ENCODE assay signal across 18 mouse cellular contexts in the genomic region with DNA sequence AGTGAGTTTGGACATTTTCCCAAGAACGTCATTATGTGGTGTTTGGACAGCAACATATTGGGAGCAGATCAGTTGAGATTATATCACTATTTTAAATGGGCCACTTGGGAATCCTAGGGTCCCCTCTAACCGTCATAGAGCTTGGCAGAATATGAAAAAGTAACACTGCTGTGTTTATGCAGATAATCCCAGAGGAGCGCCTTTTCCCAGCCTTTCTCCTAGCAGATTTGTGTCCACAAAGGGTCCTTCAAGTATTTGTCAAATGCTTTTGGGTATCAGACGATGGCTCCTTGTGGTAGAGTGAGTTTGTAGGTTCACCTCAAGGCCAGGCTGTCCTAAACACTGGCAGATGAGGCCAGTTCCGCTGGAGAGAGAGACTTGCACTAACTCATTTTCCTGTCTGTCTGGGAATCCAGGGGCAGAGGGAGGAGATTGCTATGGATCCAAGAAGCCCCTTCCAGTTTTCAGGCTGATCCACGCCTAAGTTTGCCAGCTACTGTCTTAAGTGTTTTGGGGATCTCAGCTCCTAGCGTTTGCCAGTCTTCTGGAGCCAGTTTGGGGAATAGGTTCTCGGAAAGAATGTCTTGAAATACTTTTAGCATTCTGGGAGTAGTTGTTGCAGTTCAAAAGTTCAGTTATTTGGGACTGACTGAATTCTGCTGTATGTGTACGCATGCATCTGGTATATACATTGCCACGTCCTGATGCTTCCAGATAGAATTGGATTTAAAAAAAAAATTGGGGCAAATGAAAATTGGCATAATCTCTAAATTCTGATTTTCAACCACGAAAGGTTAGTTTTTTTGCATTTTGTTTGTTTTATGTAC.
DNase-seq lines count a peak whose midpoint lies in the region; ATAC-seq lines count a peak whose summit lies in the region.
"Had no signal": no experiment of that assay in that cellular context is flagged by ENCODE, and none has a peak within 500 bp of the region (broad histone marks: within the 10 kb centered on the region; RNA-seq: fewer than 3 reads in every experiment).

No protein-coding gene starts in this region.

- H3K4me3 ChIP-seq in kidney, embryonic 15.5 days (replicated peaks): no peak overlapping the region
- H3K4me3 ChIP-seq in embryonic facial prominence, embryonic 10.5 days: no peak overlapping the region
- H3K4me3 ChIP-seq in intestine, embryonic 16.5 days (ENCODE audit: low read length): no peak overlapping the region
- H3K4me3 ChIP-seq: forebrain, embryonic 13.5 days had no signal

- H3K9me3 ChIP-seq in kidney, embryonic 15.5 days (replicated peaks): no peaks in the 10 kb centered on the region
- no peaks in the 10 kb centered on the region for H3K9me3 ChIP-seq in embryonic facial prominence, embryonic 10.5 days
- H3K9me3 ChIP-seq in intestine, embryonic 16.5 days (ENCODE audit: control insufficient read depth, low read length): no peaks in the 10 kb centered on the region
- H3K9me3 ChIP-seq: forebrain, embryonic 13.5 days had no signal

- H3K4me2 ChIP-seq in kidney, embryonic 15.5 days: no peak overlapping the region
- H3K4me2 ChIP-seq in intestine, embryonic 16.5 days (ENCODE audit: low read depth, low read length): no peak overlapping the region
- H3K4me2 ChIP-seq: forebrain, embryonic 13.5 days had no signal

- H3K27me3 ChIP-seq in kidney, embryonic 15.5 days: no peaks in the 10 kb centered on the region
- no peaks in the 10 kb centered on the region for H3K27me3 ChIP-seq in embryonic facial prominence, embryonic 10.5 days (replicated peaks; ENCODE audit: low read depth, poor library complexity, severe bottlenecking)
- no peaks in the 10 kb centered on the region for H3K27me3 ChIP-seq in intestine, embryonic 16.5 days (replicated peaks; ENCODE audit: control insufficient read depth, insufficient read depth, low read length)
- H3K27me3 ChIP-seq: forebrain, embryonic 13.5 days had no signal

- H3K27ac ChIP-seq in kidney, embryonic 15.5 days: peak overlapping the region; percentile 71
- H3K27ac ChIP-seq in embryonic facial prominence, embryonic 10.5 days (replicated peaks): no peak overlapping the region
- H3K27ac ChIP-seq in intestine, embryonic 16.5 days (ENCODE audit: low read length): peak overlapping the region; percentile 72
- H3K27ac ChIP-seq: forebrain, embryonic 13.5 days; hindbrain, postnatal 0 days; macrophage had no signal

- ATAC-seq in kidney, embryonic 15.5 days (replicated peaks; ENCODE audit: low FRiP score): peak; percentile 22; the same call in 1 of the 2 replicates
- no peak for ATAC-seq in intestine, embryonic 16.5 days
- ATAC-seq: forebrain, embryonic 13.5 days; hindbrain, postnatal 0 days had no signal

- H3K4me1 ChIP-seq in kidney, embryonic 15.5 days: peaks cover 42% of the 10 kb centered on the region
- peaks cover 34% of the 10 kb centered on the region for H3K4me1 ChIP-seq in embryonic facial prominence, embryonic 10.5 days
- peaks cover 35% of the 10 kb centered on the region for H3K4me1 ChIP-seq in intestine, embryonic 16.5 days (ENCODE audit: control insufficient read depth, insufficient read depth, low read length)

- no peaks in the 10 kb centered on the region for H3K36me3 ChIP-seq in kidney, embryonic 15.5 days
- H3K36me3 ChIP-seq in embryonic facial prominence, embryonic 10.5 days (replicated peaks): no peaks in the 10 kb centered on the region
- H3K36me3 ChIP-seq in intestine, embryonic 16.5 days (ENCODE audit: control insufficient read depth, insufficient read depth, low read length): no peaks in the 10 kb centered on the region

- WGBS in kidney, embryonic 15.5 days: 52% methylated on average over 11 of the region's 11 CpGs
- 63% methylated on average over 11 of the region's 11 CpGs for WGBS in embryonic facial prominence, embryonic 10.5 days
- 47% methylated on average over 11 of the region's 11 CpGs for WGBS in intestine, embryonic 16.5 days

- peak; percentile 36 for DNase-seq in embryo, embryonic 11 days
- DNase-seq in embryo, embryonic 10 days (ENCODE audit: low spot score): no peak
- no peak for DNase-seq in kidney, postnatal 14 days
- DNase-seq in embryonic facial prominence, embryonic 10.5 days (ENCODE audit: low spot score): peak; percentile 23
- DNase-seq in right cerebral cortex, adult 18-20 months: no peak
- DNase-seq in adrenal gland, postnatal 25 days: no peak
- DNase-seq: adrenal gland, postnatal 36 days; cerebellum, adult 11-12 months; gastrocnemius, postnatal 14 days; layer of hippocampus, adult 9-11 months; left cerebral cortex, postnatal 4 days; right cerebral cortex, postnatal 4 days; thymus, adult 2 months had no signal

- no peak overlapping the region for H3K9ac ChIP-seq in kidney, embryonic 15.5 days
- H3K9ac ChIP-seq in intestine, embryonic 16.5 days (ENCODE audit: low read depth, low read length): no peak overlapping the region
- H3K9ac ChIP-seq: forebrain, embryonic 13.5 days had no signal

Comparison
In these comparisons a context has a peak if more than half of its experiments do, and no peak if none do; other contexts are left out.
1. DNase-seq: peak in embryo, embryonic 11 days (single experiment) and embryonic facial prominence, embryonic 10.5 days (single experiment); none in embryo, embryonic 10 days (single experiment), kidney, postnatal 14 days (single experiment), right cerebral cortex, adult 18-20 months (single experiment) and adrenal gland, postnatal 25 days (single experiment).